Mouse (Mus musculus) heart, adult 8-10 months (tissue): Measurements from ENCODE around the gene Mum1. TPM values are rescaled to one million over a fixed set of nuclear protein-coding genes. Genes with fewer than 3 reads are reported as not detected.

Experiments
- DNase-seq: peaks from one replicate; pipeline ENCODE4 v3.0.0; 2022; ENCODE audit warnings: low spot score
- microRNA-seq: library from miRNA; unstranded; fragments of <30 nt; microRNA quantifications from one replicate; pipeline ENCODE4 v1.2.0, GENCODE M21; 2022
- total RNA-seq, 4 experiments: library from RNA; stranded (reverse); gene quantifications; 2 replicates each; pipeline ENCODE4 v1.2.4; 2022

Mum1 gene
- total RNA-seq, 4 experiments from 2014 or later: 10.5 to 16.3 (median 14.6) TPM

DNA sequence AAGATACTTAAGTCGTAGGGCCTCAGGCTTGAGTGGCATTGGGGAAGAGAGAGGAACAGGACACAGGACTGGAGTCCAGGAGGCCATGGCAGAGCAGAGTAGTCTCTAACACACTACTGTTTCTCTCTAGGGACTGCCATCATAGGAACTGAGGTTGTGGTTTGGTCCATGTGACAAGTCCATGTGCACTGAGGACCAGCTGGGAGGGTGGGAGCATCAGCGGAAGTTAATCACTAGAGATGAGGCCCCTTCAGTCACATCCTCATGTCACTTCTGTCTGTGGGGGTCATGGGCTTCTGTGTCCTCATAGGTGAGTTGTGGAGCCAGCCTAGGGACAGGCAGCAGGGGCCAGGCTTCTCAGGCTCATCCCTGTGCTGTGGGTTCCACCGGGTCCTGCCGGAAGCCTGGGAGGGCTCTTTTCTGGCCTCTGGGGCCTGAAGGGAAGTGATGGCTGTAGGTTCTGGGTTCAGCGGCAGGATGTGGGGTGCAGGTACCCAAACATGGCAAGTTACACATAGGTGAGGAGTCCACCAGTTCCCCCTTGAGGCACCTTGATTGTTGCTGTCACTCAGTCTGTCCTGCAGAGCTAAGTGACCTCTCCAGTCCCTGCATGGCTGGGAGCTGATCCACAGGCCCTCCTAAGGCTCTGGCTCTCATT is 45.1 kb downstream of the Mum1 start:
- DNase-seq: no peak

GRCm38 (mm10) chr10:80271870-80272585 is 45.8 kb downstream of the Mum1 start:
- no peak for DNase-seq

DNA sequence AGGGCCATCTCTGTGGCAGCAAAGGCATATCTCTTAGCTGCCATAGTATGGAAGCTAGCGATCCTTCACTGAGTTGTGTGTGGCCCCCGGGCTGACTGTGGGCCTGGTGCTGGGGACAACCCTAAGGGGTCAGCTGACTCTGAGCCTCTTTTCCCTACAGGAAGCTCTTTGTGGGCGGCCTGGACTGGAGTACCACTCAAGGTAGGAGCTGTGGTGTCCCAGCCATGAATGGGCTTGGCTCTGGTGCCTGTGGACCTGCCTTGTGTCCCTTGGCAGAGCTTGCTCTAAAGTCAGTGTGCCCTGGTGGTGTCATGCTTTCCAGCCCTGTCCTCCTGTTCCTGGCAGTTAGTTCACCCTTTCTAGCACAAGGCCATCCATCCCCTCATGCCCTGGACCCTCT is 47.6 kb downstream of the Mum1 start:
- DNase-seq: no peak

DNA sequence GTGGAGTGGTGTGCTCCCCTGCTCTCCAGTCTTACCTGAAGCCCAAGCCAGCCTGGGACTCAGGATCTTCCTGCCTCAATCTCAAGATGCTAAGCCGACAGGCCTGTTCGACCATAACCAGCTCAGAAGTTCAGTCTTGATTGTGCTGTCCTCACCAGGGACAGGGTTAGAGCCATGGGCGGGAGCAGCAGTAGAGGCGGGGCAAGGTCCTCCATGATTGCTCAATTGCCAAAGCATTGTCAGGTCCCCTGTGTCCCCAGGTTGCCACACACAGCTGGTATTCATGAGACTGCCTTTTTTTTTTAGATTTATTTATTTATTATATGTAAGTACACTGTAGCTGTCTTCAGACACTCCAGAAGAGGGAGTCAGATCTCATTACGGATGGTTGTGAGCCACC is 50.0 kb downstream of the Mum1 start:
- no peak for DNase-seq

DNA sequence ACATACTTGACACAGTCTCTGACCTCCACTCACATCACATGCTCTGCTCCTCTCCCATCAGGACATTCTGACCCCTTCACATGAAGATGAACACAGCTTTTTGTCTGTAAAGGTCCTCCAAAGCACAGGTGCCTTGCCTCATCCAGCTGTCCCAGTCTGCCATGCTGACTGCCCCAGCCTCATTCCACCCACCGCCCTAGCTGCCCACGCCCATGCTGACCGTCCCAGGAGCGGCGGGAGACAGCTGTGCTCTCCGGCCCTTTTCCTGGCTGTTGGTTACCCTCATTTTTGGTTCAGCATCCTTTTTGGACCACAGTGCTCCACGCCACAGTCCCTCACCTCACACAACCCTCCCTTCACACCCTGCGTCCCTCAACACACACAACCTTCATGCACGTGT is 52.2 kb downstream of the Mum1 start:
- DNase-seq: no peak

DNA sequence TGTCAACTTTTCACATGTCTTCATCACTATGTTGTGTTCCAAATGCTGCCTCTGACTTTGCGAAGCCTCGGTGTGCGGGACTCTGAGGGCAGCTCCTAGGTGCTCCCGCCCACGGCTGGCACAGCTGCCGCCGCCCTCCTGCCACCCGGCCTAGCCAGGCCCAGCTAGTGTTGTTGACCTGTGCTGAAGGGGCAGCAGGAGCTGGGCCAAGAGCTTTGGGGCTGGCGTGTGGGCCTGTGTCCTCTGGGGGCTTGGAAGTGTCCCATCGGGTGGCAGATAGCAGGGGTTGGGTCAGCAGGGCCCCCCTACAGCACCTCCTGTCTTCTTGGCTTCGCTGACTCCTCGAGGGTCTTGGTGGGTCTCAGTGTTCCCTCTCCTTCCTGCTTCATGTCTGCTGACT is 53.0 kb downstream of the Mum1 start:
- DNase-seq: no peak

DNA sequence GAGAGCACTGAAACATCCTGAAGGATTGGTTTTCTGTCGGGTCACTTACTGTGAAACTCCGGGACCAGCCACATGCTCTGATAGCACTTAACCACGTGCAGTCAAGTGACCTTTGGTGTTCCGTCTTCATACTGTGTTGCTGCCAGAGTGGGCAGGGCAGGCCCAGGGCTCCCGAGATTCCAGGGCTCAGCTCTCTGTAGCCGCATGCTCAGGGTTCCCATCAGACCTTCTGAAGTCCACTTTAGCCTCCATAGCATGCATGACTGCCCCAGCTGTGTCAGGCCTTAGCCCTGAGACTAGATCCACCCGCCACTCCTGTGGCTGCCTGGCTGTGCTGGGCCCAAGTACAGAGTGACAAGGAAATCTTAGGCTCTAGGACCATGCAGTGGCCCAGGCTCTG is 55.1 kb downstream of the Mum1 start:
- DNase-seq: peak; percentile 64

DNA sequence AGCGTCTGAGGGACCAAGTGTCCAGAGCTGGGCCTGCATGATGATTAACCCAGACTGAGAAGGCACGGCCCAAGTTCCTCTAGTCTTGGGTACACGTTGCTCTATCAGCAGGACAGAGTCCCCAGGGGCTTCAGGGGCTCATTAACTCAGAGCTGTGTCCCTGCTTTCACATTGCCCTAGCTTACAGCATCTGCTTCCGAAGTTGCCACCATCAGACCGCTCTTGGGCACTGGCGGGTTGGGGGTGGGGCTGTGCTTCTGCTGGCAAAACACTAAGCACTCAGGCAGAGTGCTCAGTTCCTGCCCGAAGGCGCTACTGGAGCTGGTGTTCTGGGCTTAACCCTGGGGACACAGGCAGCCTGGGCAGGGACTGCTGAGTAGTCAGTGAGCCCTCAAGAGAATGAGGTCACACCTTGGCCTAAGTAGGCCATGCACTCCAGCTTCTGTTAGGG is 55.7 kb downstream of the Mum1 start:
- DNase-seq: no peak

GRCm38 (mm10) chr10:80282481-80283441 is 56.5 kb downstream of the Mum1 start:
- no peak for DNase-seq

DNA sequence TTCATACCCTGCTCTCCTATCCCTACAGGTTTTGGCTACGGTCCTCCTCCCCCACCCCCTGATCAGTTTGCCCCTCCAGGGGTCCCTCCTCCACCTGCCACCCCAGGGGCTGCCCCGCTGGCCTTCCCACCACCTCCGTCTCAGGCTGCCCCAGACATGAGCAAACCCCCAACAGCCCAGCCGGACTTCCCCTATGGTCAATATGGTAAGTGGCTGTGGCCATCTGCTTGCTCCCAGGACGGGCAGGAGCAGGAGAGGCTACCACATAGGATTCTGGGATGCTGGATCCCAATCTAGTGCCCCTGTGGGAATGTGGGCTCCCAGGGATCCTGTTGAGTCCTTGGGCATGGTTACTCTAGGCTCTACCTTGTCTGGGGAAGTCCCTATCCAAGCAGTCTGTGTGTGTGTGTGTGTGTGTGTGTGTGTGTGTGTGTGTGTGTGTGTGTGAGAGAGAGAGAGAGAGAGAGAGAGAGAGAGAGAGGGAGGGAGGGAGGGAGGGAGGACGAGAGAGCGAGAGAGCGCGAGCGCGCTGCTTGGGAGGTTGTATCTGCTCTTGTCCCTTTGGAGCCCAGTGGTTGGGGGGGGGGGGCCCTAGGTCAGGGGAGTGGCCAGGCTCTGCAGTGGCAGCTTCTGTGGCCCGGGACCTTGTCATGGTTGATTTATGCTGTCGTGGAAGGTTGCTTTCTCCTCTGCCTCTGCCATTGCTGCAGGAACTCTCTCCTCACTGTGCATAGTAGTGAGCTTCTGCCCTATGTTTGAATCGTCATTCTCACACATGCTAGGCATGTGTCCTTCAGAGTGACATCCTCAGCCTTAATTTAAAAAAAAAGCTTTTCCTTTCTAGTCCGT is 59.2 kb downstream of the Mum1 start:
- DNase-seq: no peak

- no peak for DNase-seq
Measured at GRCm38 (mm10) chr10:80288097-80288496, 61.9 kb downstream of the Mum1 start.

- no peak for DNase-seq
Measured at GRCm38 (mm10) chr10:80288657-80289056, 62.4 kb downstream of the Mum1 start.

DNA sequence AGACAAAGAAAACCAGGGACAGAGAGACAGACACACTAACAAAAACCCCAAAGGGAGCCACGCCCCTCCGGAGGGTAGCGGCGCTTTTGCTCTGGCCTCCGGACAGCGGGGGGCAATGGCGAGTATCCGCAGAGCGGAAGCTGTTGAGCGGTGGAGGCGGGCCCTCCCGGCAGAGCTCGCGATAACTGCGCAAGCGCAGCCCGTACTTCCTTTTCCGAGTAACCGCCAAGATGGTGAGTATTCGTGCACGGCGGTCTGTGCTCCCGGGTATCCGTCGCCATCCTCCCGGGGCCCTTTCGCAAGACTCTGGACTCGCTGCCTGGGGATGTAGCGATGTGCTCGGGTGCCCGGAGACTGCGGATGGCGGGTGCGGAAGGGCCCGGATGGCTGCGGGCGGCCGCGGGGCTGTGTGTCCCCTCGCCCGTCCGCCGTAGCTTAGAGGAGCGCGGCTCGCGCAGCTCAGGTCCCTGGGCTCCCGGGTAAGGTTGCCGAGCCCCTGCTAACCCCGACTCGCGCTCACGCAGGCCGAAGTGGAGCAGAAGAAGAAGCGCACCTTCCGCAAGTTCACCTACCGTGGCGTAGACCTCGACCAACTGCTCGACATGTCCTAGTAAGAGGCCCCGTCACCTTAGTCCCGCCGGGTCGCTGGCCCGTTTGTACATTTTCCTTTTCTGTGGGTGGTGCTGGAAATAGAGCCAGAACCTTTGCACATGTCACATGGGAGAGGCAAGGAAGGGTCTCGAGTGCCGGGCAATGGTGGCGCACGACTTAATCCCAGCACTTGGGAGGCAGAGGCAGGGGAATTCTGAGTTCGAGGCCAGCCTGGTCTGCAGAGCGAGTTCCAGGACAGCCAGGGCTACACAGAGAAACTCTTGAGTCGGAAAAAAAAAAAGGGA is 66.3 kb downstream of the Mum1 start, which contains the start of gene Rps15:
TSS of gene Rps15 (plus strand) at position 203 of the 896 bp plus-strand sequence.
- peak; percentile 91 for DNase-seq

GRCm38 (mm10) chr10:80293325-80293724 is 67.1 kb downstream of the Mum1 start:
- no peak for DNase-seq

Small RNA genes within 50 kb of the gene (microRNA-seq; reads per million reads assigned to microRNA genes)
- gene Mir6911: not detected

Other genes with a start within 250 kb of the Mum1 start
- 100 to 1,000 TPM; 116 to 120 (median 117) TPM for gene Tmem259, start 242.1 kb upstream of the Mum1 start, total RNA-seq
- 10 to 100 TPM; 27.1 to 35.7 (median 33.3) TPM for gene Cnn2, start 237.8 kb upstream of the Mum1 start, total RNA-seq
- gene Abca7, start 229.9 kb upstream of the Mum1 start, total RNA-seq: 1 to 10 TPM; 7.5 to 8.5 (median 8.0) TPM
- gene Arhgap45, start 209.8 kb upstream of the Mum1 start, total RNA-seq: 1 to 10 TPM; 2.9 to 5.1 (median 3.4) TPM
- gene Polr2e, start 186.6 kb upstream of the Mum1 start, total RNA-seq: 100 to 1,000 TPM in 2 of 4 experiments, 10 to 100 TPM in 2; 91.7 to 106 (median 100) TPM
- 1,000 to 10,000 TPM; 1,048 to 1,125 (median 1,067) TPM for gene Gpx4, start 179.3 kb upstream of the Mum1 start, total RNA-seq
- gene Sbno2, start 120.9 kb upstream of the Mum1 start, total RNA-seq: 10 to 100 TPM in 3 of 4 experiments, 1 to 10 TPM in 1; 9.5 to 12.0 (median 11.1) TPM
- 100 to 1,000 TPM; 148 to 176 (median 153) TPM for gene Stk11, start 110.6 kb upstream of the Mum1 start, total RNA-seq
- 1,000 to 10,000 TPM; 1,050 to 1,135 (median 1,101) TPM for gene Atp5d, start 87.8 kb upstream of the Mum1 start, total RNA-seq
- 1 to 10 TPM; 3.8 to 6.1 (median 4.6) TPM for gene Cbarp, start 85.6 kb upstream of the Mum1 start, total RNA-seq
- 100 to 1,000 TPM in 1 of 4 experiments, 10 to 100 TPM in 3; 83.9 to 111 (median 91.0) TPM for gene Midn, start 78.2 kb upstream of the Mum1 start, total RNA-seq
- 10 to 100 TPM; 34.7 to 69.7 (median 51.6) TPM for gene Cirbp, start 60.4 kb upstream of the Mum1 start, total RNA-seq
- gene 1600002K03Rik, start 53.5 kb upstream of the Mum1 start, total RNA-seq: 1 to 10 TPM; 4.9 to 7.7 (median 5.9) TPM
- gene Efna2, start 47.0 kb upstream of the Mum1 start, total RNA-seq: 1 to 10 TPM in 3 of 4 experiments, under 1 TPM in 1; 0.78 to 1.2 (median 1.1) TPM
- gene Ndufs7, start 22.7 kb downstream of the Mum1 start, total RNA-seq: 1,000 to 10,000 TPM in 3 of 4 experiments, 100 to 1,000 TPM in 1; 949 to 1,112 (median 1,023) TPM
- 10 to 100 TPM; 10.3 to 17.1 (median 14.7) TPM for gene Gamt, start 34.6 kb downstream of the Mum1 start, total RNA-seq
- 10 to 100 TPM; 49.2 to 62.8 (median 56.5) TPM for gene Dazap1, start 35.1 kb downstream of the Mum1 start, total RNA-seq
- gene Rps15, start 66.0 kb downstream of the Mum1 start, total RNA-seq: 100 to 1,000 TPM; 763 to 919 (median 846) TPM
- gene Apc2, start 69.5 kb downstream of the Mum1 start, total RNA-seq: 1 to 10 TPM; 2.2 to 3.1 (median 2.2) TPM
- 10 to 100 TPM; 14.3 to 19.8 (median 16.3) TPM for gene 2310011J03Rik, start 94.1 kb downstream of the Mum1 start, total RNA-seq
- gene Pcsk4, start 103.1 kb downstream of the Mum1 start, total RNA-seq: 1 to 10 TPM; 1.7 to 3.1 (median 2.7) TPM
- 1 to 10 TPM; 3.1 to 7.6 (median 5.0) TPM for gene Reep6, start 103.5 kb downstream of the Mum1 start, total RNA-seq
- 100 to 1,000 TPM in 2 of 4 experiments, 10 to 100 TPM in 2; 87.9 to 109 (median 99.6) TPM for gene Adamtsl5, start 122.0 kb downstream of the Mum1 start, total RNA-seq
- 1 to 10 TPM in 2 of 4 experiments, under 1 TPM in 2; 0.91 to 1.3 (median 1.1) TPM for gene Plk5, start 130.0 kb downstream of the Mum1 start, total RNA-seq
- gene Mex3d, start 161.2 kb downstream of the Mum1 start, total RNA-seq: 1 to 10 TPM; 5.9 to 9.8 (median 8.3) TPM
- gene Mbd3, start 173.1 kb downstream of the Mum1 start, total RNA-seq: 100 to 1,000 TPM in 1 of 4 experiments, 10 to 100 TPM in 3; 92.9 to 107 (median 97.0) TPM
- 1,000 to 10,000 TPM; 1,795 to 2,190 (median 1,939) TPM for gene Uqcr11, start 180.4 kb downstream of the Mum1 start, total RNA-seq
- gene Tcf3, start 207.2 kb downstream of the Mum1 start, total RNA-seq: 10 to 100 TPM; 15.8 to 18.0 (median 17.6) TPM